Mouse (Mus musculus) splenic B cell, adult 2 months (primary cell): ENCODE data around the gene Ghdc.

Source experiments
- DNase-seq: peaks from one replicate; pipeline ENCODE4 v3.0.0-alpha.2; 2011; ENCODE audit warnings: low read depth, low spot score
- H3K27me3 ChIP-seq: 2 replicates; pipeline ENCODE4 v1.6.1; 2012; ENCODE audit warnings: mild to moderate bottlenecking, low read length, moderate library complexity, mixed read lengths; ENCODE audit not compliant: control insufficient read depth, poor library complexity, insufficient read depth, severe bottlenecking
- H3K36me3 ChIP-seq: 2 replicates; pipeline ENCODE4 v1.6.1; 2012; ENCODE audit warnings: mild to moderate bottlenecking, low read length, moderate library complexity, mixed read lengths; ENCODE audit not compliant: control insufficient read depth, poor library complexity, insufficient read depth, severe bottlenecking

The Ghdc gene

DNA sequence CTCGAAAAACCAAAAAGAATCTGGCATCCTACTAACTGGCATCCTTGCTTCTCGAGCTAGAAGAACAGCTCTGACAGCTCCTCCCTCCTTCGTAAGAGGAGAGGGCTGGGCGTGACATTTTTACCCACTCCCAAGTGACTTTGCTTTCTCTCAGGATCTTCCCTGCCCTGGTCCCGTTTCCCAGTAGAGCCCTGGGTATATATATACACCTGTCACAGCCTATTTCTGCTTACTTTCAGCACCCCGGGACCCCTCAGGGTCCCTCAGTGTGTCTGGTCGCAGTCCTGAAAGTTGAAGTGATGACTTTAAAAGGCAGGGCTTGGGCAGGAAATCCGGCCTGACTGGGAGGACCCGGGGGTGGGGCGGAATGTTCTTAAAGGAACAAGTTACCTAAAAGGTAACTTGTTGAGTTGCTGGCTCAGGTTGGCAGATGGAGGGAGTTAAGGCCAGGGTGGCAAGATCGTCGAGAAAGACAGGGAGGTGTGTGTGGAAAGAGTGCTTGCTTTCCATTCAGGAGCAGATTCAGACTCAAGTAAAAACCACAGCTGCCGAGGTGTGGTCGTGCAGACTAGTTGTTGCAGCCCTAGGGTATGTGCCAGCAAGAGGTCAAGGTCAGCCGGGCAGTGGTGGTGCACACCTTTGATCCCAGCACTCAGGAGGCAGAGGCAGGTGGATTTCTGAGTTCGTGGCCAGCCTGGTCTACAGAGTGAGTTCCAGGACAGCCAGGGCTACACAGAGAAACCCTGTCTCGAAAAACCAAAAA is at the start of gene Ghdc:
Gene Ghdc, minus strand, starts transcription at position 312 of the 763 bp plus-strand sequence.
- H3K27me3 ChIP-seq, result no peaks in the 10 kb centered on the region
- DNase-seq, result peak; percentile 80
- no peaks in the 10 kb centered on the region; the same call in 1 of the 2 replicates for H3K36me3 ChIP-seq

DNA sequence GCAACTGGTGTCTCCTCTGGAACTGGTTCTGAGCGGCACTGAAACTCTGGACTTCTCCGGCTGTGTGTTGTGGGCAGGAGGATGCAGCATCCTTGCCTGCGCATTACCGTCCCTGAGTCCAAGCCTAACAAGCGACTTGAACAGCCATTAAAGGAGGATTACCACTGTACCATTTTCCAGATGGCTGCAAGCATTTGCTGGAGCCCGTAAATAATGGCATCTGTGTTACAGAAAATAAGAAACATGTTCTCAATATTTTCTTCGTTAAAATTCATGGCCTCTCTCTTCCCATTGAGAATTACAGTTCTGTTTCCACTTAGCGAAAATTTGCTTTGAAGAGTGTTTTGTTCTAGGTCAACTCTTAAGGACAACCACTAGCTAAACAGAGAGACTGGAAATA is 49.3 kb upstream of the Ghdc start:
- Histone ChIP-seq H3K36me3 (no peaks in the 10 kb centered on the region), H3K27me3 (no peaks in the 10 kb centered on the region)
- DNase-seq, result no peak

DNA sequence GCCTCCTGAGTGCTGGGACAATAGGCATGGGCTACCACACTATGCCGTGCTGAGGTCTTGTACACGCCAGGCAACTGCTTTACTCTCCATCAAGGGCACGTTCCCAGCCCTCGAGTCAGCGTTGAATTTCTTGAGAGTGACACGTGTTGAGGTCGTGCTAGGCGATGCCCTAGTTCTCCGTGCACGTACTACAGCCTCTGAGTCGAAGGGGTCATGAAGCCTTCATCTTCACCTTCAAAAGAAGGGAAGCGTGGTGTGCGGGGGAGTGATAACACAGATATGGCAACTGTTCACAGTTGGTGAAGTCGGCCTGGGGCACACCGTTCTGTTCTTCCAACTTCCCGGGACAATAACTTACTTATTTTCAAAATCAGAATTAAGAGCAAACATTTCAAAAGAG is 48.9 kb upstream of the Ghdc start:
- no peaks in the 10 kb centered on the region for H3K36me3 ChIP-seq
- no peaks in the 10 kb centered on the region for H3K27me3 ChIP-seq
- DNase-seq, result no peak

DNA sequence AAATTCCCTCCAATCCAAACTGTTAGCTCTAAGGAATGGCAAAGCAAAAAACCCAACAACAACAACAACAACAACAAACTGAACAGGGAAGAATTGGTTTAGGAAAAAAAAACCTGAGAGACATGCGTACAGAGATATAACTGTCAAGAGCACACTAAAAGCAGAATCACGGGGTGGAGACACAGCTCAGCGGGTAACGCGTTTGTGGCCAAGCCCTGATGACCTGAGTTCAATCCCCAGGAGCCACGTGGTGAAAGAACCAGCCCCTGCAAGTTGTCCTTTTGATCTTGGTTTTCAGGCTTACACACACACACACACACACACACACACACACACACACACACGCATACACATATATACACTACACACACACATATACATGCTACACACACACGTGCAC is 48.3 kb upstream of the Ghdc start:
- Histone ChIP-seq H3K27me3 (no peaks in the 10 kb centered on the region), H3K36me3 (no peaks in the 10 kb centered on the region)
- DNase-seq, result peak; percentile 64

DNA sequence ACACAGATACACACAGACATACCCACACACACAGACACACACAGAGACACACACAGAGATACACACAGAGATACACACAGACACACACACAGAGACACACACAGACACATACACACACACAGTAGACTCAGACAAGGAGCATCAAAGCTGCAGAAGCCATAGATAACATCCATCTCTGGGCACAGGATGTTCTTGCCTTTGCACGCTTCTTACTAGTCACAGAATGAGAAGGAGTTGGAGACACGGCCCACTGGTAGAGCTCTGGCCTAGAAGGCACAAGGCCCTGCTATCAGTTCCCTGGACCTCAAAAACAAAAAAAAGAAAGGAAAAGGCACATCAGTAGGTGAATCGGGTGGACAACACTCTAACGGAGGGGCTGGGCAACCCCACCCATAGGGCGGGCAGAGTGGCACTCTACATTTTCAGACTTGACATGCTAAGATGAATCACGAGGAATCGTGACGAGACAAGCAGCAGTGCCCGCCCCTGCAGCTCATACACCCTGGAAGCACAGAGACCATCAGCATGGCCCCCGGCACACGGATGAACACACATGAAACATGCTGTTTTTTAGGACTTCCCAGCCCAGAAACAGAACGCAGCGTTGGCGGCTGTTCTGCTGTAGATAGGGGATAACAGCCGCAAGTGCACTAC is 47.7 kb upstream of the Ghdc start:
- no peak for DNase-seq
- no peaks in the 10 kb centered on the region for H3K36me3 ChIP-seq

DNA sequence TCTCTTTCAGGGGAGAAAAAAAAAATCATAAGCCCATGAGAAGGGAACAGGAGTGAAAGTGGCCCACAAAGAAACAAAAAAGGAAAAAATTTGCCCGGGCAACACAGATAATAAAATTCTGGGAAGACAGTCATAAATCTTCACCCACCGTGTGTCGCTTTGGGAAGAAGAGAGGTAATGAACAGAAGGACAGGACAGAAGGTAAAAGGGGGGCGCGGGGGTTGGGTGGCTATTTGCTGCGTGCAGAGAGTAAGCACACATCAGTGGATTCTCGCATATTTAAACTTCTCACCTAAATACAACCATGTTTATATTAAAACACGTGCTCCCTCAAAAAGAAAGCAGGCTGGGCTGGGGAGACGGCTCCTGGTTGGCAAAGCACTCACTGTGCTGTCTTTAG is 46.6 kb upstream of the Ghdc start:
- DNase-seq, result no peak
- Histone ChIP-seq H3K27me3 (no peaks in the 10 kb centered on the region), H3K36me3 (no peaks in the 10 kb centered on the region)

More for the DNA sequence above, 47.7 kb upstream of the Ghdc start:
- H3K27me3 ChIP-seq, result no peaks in the 10 kb centered on the region

DNA sequence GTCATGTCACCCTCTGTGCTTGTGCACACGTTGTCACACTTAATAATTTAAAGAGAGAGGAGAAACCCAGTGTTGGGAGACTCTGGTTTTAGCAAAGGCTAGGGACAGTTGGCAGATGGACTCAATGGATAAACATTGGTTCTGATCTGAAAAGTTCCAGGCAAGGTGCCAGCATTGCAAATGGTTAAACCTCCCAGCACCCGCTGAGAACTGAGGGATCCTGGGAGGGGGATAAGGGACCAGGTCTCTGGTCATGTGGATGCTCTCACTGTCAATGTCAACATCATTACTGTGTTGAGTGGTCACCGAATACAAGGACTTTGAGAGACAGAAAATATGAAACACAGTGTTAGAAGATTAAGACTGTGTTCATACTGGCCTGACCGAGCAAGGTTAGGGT is 46.0 kb upstream of the Ghdc start:
- Histone ChIP-seq H3K27me3 (no peaks in the 10 kb centered on the region), H3K36me3 (no peaks in the 10 kb centered on the region)
- no peak for DNase-seq

DNA sequence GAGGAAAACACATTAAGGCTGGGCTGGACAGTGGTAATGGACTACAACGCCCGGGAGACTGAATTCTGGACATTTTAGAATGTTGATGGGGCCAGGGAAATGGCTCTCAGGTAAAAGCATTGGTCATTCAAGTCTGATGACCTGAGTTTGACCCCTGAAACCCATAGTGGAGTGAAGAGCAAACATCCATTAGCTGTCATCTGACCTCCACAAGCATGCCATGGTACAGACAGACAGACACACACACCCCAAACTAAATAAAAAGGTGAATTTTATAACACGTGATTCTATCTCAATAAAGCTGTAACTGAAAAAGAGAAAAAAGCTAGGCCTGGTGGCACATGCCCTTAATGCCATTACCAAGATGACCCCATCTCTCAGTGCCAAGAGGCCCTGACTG is 45.6 kb upstream of the Ghdc start:
- DNase-seq, result no peak
- H3K36me3 ChIP-seq, result no peaks in the 10 kb centered on the region
- no peaks in the 10 kb centered on the region for H3K27me3 ChIP-seq

DNA sequence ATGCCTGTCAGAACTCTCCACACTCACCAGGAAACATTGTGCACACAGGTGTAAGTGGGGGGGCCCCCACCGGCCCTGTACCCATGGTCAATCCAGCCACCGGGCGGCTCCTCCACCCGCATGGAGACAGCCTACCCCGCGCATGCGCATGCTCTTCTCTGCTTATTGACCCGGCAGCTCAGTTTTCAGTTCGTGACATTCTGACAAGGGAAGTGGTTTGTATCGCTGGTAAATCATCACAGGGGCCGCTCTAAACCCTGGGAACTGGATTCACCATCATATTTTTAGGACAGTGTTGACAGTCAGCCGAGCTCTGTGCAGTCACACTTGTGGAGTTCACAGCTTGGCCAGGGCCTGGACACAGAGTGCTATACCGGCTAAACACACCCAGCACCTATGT is 43.7 kb upstream of the Ghdc start:
- no peaks in the 10 kb centered on the region for H3K27me3 ChIP-seq
- no peaks in the 10 kb centered on the region for H3K36me3 ChIP-seq
- DNase-seq, result peak; percentile 92

DNA sequence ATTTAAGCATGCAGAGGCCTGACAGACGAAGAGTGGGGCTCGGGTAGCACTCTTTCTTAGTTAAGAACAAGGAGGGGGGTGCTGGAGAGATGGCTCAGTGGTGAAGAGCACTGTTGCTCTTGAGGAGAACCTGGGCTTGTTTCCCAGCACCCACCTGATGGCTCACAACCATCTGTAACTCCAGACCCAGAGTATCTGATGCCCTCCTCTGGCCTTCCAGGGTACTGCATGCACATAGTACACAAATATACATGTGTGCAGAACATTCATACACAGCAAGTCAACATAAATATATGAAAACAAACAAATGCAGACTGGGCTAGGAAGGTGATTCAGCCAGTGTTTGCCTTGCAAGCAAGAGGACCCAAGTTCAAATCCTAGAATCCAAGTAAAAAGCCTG is 40.4 kb upstream of the Ghdc start:
- peak; percentile 39 for DNase-seq
- H3K27me3 ChIP-seq, result no peaks in the 10 kb centered on the region
- no peaks in the 10 kb centered on the region for H3K36me3 ChIP-seq

DNA sequence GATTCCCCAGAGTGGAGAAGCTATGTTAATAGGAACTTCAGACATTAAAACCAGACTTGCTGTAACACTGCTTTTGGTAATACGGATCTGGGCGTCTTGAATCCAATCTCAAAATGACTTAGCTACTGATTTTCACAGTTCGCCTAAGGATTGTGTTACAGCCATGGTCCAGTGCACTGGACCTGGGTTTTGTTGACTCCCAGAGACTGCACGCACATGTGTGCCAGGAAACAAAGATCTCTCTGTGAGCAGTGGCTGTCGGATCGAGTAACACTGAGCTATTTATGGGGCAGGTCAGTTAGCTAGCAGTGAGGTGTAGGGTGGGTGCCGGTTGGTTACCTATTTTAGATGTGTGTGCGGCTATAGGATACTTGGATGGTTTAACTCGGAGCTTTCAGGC is 39.8 kb upstream of the Ghdc start:
- no peak for DNase-seq
- Histone ChIP-seq H3K27me3 (no peaks in the 10 kb centered on the region), H3K36me3 (no peaks in the 10 kb centered on the region)

DNA sequence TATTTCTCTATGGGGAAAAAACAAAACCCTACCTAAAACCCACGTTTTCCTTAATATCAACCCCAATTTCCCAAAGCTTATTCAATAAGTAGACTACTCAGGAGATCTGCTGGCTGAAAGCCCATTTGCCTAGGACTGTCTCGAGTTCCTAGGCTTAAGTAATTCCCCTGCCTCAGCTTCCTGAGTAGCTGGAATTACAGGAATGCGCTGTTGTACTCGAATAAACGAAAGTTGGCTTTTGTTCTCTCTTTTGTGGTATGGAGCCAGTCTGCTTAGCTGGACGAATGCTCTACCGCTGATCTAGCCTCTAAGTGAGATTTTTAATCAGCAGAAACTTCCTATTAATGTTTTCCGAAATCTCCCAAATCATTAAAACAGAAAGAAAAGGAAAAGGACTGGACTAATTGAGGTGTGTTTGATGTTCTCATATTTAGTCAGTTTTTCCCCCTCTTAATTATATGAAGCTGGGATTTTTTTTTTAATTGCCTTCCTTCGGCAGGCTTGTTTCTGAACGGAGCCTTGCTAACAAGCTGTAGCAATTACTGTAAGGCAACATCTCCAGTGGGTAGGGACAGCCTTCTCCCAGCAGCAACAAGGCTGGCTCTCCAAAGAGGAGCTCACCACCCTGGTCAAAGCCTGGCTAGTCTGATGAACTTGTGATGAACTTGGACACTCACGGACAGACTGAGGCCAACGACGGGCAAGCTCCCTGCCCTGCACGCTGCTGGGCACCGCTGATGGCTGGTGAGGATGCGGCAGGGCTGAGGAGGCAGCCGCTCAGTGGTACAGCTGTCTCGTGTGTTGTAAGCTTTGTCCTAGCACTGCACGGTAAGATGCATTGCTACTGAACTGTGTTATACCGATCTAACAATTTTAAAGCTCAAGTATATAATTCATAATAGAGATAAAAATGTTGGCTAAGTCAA is 35.9 kb upstream of the Ghdc start:
- DNase-seq, result no peak
- Histone ChIP-seq H3K27me3 (no peaks in the 10 kb centered on the region), H3K36me3 (peaks cover 13% of the 10 kb centered on the region)

DNA sequence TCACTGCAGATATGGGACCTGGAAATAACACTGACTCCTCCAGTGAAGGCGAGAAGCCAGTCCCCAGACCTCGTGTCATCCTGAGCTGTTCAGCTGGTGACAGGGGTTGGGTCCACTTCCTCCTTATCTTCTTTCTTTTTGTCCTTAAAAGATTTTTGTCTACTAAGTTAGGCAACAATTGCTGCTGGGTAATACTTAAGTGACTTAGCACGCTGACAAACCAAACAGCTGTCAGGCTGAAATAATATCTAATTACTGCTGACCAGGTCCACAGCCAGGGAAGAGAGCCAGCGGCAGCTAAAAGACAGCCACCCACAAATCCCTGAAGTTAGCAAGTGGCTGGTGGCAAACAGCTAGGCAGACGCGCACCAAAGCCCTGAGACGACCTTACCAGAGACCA is 34.8 kb upstream of the Ghdc start:
- Histone ChIP-seq H3K36me3 (peaks cover 22% of the 10 kb centered on the region), H3K27me3 (no peaks in the 10 kb centered on the region)
- no peak for DNase-seq

DNA sequence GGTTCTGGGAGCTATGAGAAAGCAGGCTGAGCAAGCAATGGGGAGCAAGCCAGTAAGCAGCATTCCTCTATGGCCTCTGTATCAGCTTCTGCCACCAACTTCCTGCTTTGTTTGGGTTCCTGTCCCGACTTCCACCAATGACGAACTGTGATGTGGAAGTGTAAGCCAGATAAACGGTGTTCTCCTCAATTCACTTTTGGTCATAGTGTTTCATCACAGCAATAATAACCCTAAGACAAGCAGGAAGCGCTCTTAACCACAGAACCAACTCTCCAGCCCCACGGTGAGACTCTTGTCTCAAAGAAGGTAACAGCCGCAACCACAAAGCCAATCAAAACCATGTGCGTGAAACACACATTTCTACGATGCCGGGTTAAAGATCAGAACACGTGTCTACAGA is 33.7 kb upstream of the Ghdc start:
- Histone ChIP-seq H3K36me3 (peaks cover 25% of the 10 kb centered on the region), H3K27me3 (no peaks in the 10 kb centered on the region)
- peak; percentile 27 for DNase-seq

DNA sequence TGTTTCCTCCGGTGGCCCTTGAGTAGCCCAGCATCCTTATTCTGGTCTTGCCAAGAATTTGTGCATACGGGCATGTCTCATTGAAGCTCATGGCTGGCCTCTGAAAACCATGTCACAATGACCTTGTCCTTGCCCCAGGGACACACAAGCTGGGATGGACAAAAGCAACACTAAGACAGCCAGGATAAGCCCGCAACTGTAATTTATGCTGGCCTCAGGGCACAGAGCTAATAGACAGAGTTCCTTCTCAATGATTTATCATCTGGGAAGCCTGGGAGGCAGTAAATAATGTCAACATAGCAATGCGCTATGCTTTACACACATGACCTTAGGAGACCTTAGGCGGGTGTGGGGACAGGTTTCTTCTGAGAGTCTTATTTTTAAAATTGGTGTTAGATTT is 28.7 kb upstream of the Ghdc start:
- no peak for DNase-seq
- Histone ChIP-seq H3K27me3 (no peaks in the 10 kb centered on the region), H3K36me3 (peaks cover 43% of the 10 kb centered on the region)
